Mouse (Mus musculus) stomach, embryonic 16.5 days (tissue): Measurements from ENCODE around the gene Fli1. TPM values are rescaled to one million over a fixed set of nuclear protein-coding genes. Genes with fewer than 3 reads are reported as not detected.

Experiments used
- ATAC-seq: fragments of 200-750 bp; cut with Nextera tagmentation; 2 replicates; pipeline ENCODE4 v1.8.0; 2017; ENCODE audit warnings: moderate number of reproducible peaks, moderate TSS enrichment; ENCODE audit not compliant: insufficient read depth, low FRiP score
- H3K27ac ChIP-seq: fragments of 300-500 bp; sonication (generic); 2 replicates; pipeline ENCODE4 v1.5.1; 2014; ENCODE audit warnings: low read length
- H3K27me3 ChIP-seq: fragments of 300-500 bp; sonication (generic); 2 replicates; pipeline ENCODE4 v1.6.1; 2014; ENCODE audit warnings: low read length, control low read depth, mixed read lengths; ENCODE audit not compliant: control insufficient read depth, insufficient read depth
- H3K36me3 ChIP-seq: fragments of 300-500 bp; sonication (generic); 2 replicates; pipeline ENCODE4 v1.6.1; 2014; ENCODE audit warnings: low read length; ENCODE audit not compliant: control insufficient read depth, insufficient read depth
- H3K4me1 ChIP-seq: fragments of 300-500 bp; sonication (generic); 2 replicates; pipeline ENCODE4 v1.6.1; 2014; ENCODE audit warnings: low read length, control low read depth, mixed read lengths; ENCODE audit not compliant: control insufficient read depth, insufficient read depth
- H3K4me2 ChIP-seq: fragments of 300-500 bp; sonication (generic); 2 replicates; pipeline ENCODE4 v1.6.1; 2014; ENCODE audit warnings: low read depth, low read length, mixed read lengths
- H3K4me3 ChIP-seq: fragments of 300-500 bp; sonication (generic); replicated peaks from 2 replicates; pipeline ENCODE4 v1.5.1; 2014; ENCODE audit warnings: mild to moderate bottlenecking, low read length
- H3K9ac ChIP-seq: fragments of 300-500 bp; sonication (generic); 2 replicates; pipeline ENCODE4 v1.6.1; 2014; ENCODE audit warnings: low read length
- H3K9me3 ChIP-seq: fragments of 300-500 bp; sonication (generic); replicated peaks from 2 replicates; pipeline ENCODE4 v1.6.1; 2016; ENCODE audit warnings: low read length, control low read depth; ENCODE audit not compliant: control insufficient read depth
- WGBS: fragments of 180-500 bp; shearing (Covaris S2); extraction: QIAGEN DNeasy Blood & Tissue Kit; methylation state at CpG from one replicate; pipeline ENCODE4 v1.1.7; 2014; 5-methylcytosine and 5-hydroxymethylcytosine counted together
- polyA plus RNA-seq: library from polyadenylated mRNA; unstranded; fragments of >200 nt; fragmentation: Nextera tagmentation; extraction: Ambion mirVana; gene quantifications from 2 replicates; pipeline ENCODE4 v1.2.1, GENCODE M21; 2015

Gene Fli1
- polyA plus RNA-seq, 1 experiment from 2014 or later = 12.8 TPM

DNA sequence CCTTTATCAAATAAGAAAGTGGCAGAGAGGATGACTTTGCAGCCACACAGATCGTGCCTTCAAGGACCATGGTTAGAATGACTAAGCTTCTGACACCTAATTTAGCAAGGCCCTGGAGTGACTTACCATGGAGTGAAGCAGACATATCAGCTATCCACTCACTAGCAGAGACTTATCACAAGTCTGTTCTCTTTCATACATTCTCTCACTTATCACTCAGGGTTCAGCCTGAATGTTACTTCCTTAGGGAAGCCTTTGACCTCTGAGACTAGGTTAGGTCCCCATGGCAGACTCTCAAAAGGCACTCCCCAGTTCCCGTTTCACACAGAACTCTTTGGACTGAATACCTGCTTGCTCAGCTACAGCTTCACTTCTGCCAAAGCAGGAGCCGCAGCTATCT is 21.3 kb downstream of the Fli1 start:
- 74% methylated on average over 3 of the region's 3 CpGs for WGBS

DNA sequence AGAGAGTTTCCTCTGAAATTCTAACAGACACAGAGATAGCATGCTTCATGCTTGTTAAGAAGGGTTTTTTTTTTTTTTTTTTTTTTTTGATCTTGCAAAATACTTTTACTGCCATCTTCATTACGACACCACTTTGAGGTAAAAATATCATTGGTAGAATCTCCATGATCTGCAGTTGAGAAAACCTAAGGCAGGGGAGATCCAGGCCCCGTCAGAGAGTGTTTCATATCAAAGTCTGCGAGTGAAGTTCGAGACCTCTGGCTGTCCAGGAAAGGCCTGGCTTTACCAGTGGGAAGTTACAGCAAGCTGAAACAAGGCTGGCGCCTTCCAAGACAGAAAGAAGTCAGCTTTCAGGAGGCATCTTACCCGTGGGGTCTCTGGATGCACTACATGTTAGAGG is 21.8 kb downstream of the Fli1 start:
- WGBS = 70% methylated on average over 6 of the region's 6 CpGs
- no peak overlapping the region for H3K9ac ChIP-seq
- H3K4me1 ChIP-seq = peaks cover 15% of the 10 kb centered on the region
- H3K27me3 ChIP-seq = no peaks in the 10 kb centered on the region
- no peak overlapping the region for H3K4me2 ChIP-seq
- no peak overlapping the region for H3K27ac ChIP-seq
- H3K36me3 ChIP-seq = no peaks in the 10 kb centered on the region
- H3K4me3 ChIP-seq = no peak overlapping the region
- H3K9me3 ChIP-seq = no peaks in the 10 kb centered on the region
- ATAC-seq = no peak

More for the DNA sequence above, 21.3 kb downstream of the Fli1 start:
- no peaks in the 10 kb centered on the region for H3K27me3 ChIP-seq
- no peak for ATAC-seq
- H3K4me1 ChIP-seq = peaks cover 15% of the 10 kb centered on the region
- H3K4me3 ChIP-seq = no peak overlapping the region
- no peak overlapping the region for H3K4me2 ChIP-seq
- no peak overlapping the region for H3K9ac ChIP-seq
- H3K27ac ChIP-seq = no peak overlapping the region
- H3K9me3 ChIP-seq = no peaks in the 10 kb centered on the region
- H3K36me3 ChIP-seq = no peaks in the 10 kb centered on the region

DNA sequence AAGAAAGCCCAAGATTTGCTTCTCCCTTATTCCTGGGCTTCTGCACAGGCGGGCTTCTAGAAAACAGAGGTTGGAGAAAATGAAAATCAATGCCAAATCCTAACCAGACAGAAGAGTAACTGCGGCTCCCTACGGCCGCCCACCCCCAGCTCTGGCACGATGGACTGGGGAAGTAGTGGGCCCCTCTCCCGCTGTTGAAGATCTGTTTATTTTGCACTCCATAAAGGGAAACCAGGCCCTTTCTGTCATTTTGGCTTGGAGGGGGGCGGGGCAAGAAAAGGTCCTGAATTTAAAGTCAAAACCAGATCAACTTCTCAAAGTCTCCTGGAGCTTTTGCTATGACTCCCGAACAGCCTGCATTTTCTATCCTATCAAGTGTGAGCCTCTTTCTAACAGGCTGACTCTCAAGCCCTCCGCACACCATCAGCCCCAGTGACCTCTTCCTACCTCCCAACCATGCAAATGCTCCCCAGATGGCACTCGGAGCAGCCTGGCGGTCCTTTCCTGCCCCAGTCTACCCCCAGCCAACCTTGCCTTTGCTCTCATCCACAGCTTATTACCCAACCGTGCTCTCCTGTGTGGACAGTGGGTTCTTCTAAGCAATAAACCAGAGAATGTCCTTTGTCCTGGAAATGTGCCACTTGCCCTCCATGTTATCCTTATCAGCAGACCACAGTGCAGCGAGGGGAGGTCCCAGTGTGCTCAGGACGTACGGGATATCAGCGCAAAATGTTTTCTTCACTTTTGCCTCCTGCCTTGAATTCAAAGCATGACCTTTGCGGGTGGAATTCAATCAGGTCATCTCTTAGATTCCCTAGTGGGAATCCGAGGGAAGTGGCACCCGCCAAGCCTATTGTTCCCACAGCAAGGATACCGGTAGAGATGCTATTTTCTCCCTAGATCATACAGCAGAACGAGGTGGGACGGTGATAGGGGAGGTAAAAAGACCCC is 23.3 kb downstream of the Fli1 start:
- H3K4me1 ChIP-seq = peaks cover 15% of the 10 kb centered on the region
- no peaks in the 10 kb centered on the region for H3K27me3 ChIP-seq
- WGBS = 44% methylated on average over 22 of the region's 22 CpGs
- no peaks in the 10 kb centered on the region for H3K9me3 ChIP-seq
- H3K4me3 ChIP-seq = no peak overlapping the region
- H3K36me3 ChIP-seq = no peaks in the 10 kb centered on the region
- no peak overlapping the region for H3K9ac ChIP-seq
- H3K27ac ChIP-seq = peak overlapping the region; percentile 39
- peak; percentile 37; the same call in 1 of the 2 replicates for ATAC-seq
- peak overlapping the region; percentile 36 for H3K4me2 ChIP-seq

DNA sequence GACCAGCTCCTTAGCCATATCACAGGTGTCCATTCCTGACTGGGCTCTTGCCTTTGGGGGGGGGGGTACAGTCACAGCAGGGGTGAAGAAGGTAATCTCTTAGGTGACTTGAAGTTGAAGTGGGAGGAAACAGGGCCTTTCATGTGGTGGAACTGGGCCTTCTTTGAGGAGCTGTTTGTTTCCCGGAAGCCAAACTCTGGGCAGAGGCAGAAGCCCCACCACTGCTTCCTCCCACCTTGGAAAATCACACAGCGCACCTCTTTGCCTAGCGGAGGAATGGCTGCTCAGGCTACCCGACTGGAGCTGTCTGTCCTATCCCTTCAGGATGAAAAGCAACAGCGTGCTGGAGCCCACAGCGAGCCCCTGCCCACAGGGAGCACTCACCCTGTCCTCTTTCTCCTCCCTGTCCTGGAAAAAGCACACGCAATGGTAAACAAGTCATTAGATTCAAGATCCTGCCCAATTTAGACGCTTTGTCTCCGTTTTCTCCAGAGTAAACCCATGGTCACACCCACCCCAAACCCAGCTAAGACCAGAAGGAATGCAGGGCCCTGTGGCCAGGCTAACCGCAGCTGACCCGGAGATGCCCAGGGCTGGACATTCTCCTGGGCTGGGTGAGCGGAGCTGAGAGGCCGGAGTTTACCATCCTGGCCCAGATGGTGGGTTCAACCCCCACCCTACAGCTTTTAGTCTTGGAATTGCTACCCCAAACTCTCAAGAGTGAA is 24.1 kb downstream of the Fli1 start:
- Histone ChIP-seq H3K4me3 (no peak overlapping the region), H3K9me3 (no peaks in the 10 kb centered on the region), H3K27me3 (no peaks in the 10 kb centered on the region), H3K36me3 (no peaks in the 10 kb centered on the region), H3K4me2 (peak overlapping the region; percentile 36; the same call in 1 of the 2 replicates), H3K9ac (peak overlapping the region; percentile 6; the same call in 1 of the 2 replicates), H3K4me1 (peaks cover 15% of the 10 kb centered on the region), H3K27ac (peak overlapping the region; percentile 39)
- ATAC-seq = peak; percentile 8; the same call in 1 of the 2 replicates
- 48% methylated on average over 13 of the region's 13 CpGs for whole genome bisulfite sequencing

DNA sequence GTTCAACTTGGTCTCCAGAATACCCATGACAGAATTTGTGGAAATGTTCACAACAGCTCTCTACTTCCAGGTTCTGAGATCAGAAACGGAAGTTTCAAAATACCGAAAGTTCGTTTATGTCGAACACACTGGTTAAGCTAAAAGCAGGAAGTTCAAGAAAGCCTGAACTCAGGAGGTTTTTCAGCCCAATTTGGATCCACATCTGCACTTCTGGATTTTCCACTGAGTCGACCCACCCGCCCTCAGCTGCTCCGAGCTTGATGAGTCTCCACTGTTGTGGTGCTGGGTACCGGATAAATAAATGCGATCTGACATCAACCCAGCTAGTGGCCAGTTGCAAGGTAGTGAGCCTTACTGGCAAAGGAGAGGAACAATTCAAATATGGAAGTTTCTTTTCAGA is 26.0 kb downstream of the Fli1 start:
- H3K27me3 ChIP-seq = no peaks in the 10 kb centered on the region
- H3K9ac ChIP-seq = no peak overlapping the region
- 0 out of 2 replicates have a peak overlapping the region, but pooled peaks have one; percentile 4 for H3K4me2 ChIP-seq
- H3K36me3 ChIP-seq = no peaks in the 10 kb centered on the region
- H3K27ac ChIP-seq = peak overlapping the region; percentile 48
- H3K9me3 ChIP-seq = no peaks in the 10 kb centered on the region
- ATAC-seq = no peak
- 64% methylated on average over 9 of the region's 9 CpGs for WGBS
- H3K4me3 ChIP-seq = no peak overlapping the region
- peaks cover 15% of the 10 kb centered on the region for H3K4me1 ChIP-seq

DNA sequence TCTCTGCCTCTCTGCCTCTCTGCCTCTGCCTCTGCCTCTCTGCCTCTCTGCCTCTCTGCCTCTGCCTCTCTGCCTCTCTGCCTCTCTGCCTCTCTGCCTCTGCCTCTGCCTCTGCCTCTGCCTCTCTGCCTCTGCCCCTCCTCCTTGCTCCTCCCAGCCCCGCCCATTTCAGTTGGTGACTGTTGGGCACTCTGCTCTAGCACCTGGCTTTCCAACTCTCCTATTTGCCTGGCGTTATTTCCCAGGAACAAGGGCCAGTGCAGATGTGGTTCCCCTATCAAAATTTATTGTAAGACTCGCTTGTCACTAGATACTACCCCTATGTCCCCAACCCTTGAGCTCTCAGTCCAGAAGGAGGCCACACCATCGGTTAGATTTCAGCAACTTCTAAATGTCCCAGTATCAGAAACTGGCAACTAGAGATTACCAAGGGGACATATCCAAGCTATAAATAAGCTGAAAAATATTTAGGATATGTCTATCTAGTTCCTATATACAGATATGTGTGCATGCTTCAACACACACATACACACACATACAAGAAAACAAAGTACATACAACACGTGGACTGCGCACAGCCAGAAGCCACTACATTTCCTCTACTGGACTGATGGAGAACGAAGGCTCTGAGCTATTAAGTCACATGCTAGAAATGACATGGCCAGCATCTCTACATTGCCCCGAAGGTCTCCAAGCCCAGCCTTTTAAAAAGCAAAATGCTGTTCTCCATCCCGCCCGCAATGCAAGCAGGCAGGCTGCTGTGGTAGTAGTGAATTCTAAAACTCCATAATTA is 26.6 kb downstream of the Fli1 start:
- H3K4me1 ChIP-seq = peaks cover 15% of the 10 kb centered on the region
- H3K4me2 ChIP-seq = 0 out of 2 replicates have a peak overlapping the region, but pooled peaks have one; percentile 4
- no peak overlapping the region for H3K4me3 ChIP-seq
- H3K9ac ChIP-seq = no peak overlapping the region
- H3K36me3 ChIP-seq = no peaks in the 10 kb centered on the region
- H3K27me3 ChIP-seq = no peaks in the 10 kb centered on the region
- 72% methylated on average over 10 of the region's 10 CpGs for whole genome bisulfite sequencing
- no peaks in the 10 kb centered on the region for H3K9me3 ChIP-seq
- peak overlapping the region; percentile 48 for H3K27ac ChIP-seq
- ATAC-seq = no peak

DNA sequence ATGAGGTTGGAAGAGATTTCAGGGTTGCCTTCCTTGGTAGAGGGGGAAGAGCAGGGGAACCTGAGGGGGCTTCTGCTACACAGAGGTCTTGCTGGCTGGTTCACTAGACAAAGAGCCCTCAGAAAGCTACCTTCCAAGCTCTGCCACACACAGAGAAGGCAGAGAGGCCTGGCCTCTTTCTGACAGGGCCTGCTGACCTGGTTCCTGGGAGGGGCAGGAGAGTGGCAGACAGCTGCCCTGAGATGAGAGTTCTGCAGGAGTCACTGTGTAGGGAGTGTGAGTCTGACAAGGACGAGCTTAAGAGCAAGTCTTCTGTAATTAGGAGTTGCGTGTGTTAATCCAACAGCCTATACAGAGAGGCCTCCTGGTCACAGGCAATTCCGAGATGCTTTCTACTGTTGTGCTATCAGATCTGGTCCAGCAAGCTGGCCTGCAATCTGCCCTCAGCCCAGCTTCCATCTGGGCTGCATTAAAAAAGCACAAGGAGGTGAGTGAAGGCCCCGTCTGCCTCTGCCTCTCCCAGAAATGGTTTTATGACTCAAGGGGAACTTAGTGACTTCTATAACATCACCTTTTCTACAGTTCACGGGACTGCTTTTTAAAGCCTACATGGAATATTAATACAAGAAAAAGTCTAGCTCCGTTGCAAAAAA is 28.1 kb downstream of the Fli1 start:
- Histone ChIP-seq H3K27ac (no peak overlapping the region), H3K27me3 (no peaks in the 10 kb centered on the region), H3K36me3 (no peaks in the 10 kb centered on the region), H3K4me3 (no peak overlapping the region), H3K4me1 (peaks cover 13% of the 10 kb centered on the region), H3K4me2 (no peak overlapping the region), H3K9ac (no peak overlapping the region), H3K9me3 (no peaks in the 10 kb centered on the region)
- no peak for ATAC-seq
- 68% methylated on average over 6 of the region's 6 CpGs for WGBS

DNA sequence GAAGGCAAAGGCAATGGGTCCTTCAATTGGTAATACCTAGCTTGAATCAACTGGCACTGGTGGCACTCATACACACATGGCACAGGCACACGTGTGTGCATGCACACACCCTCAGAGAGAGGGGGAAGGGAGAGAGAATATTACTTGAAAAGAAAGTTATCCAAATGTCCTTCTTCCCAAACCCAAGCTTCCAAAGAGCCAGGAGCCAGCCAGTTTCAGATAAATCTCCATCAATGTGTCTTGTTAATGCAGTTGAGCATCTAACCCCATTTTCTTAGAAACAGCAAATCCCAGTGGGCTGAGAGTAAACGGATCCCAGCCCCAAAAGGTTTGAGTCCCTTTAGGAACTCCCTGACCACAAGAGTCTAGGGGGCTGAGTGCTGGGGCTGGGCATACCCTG is 29.2 kb downstream of the Fli1 start:
- WGBS = 65% methylated on average over 2 of the region's 2 CpGs
- no peak overlapping the region for H3K9ac ChIP-seq
- ATAC-seq = no peak
- H3K4me1 ChIP-seq = peaks cover 3% of the 10 kb centered on the region
- H3K27me3 ChIP-seq = no peaks in the 10 kb centered on the region
- no peaks in the 10 kb centered on the region for H3K9me3 ChIP-seq
- no peak overlapping the region for H3K4me3 ChIP-seq
- no peak overlapping the region for H3K27ac ChIP-seq
- H3K36me3 ChIP-seq = no peaks in the 10 kb centered on the region
- H3K4me2 ChIP-seq = no peak overlapping the region
